Mouse (Mus musculus) hindbrain, postnatal 0 days (tissue): ENCODE results near the gene Hist1h1e. TPM values are rescaled to one million over a fixed set of nuclear protein-coding genes. Genes with fewer than 3 reads are reported as not detected.
"Not testable (repeated sequence)": the region's sequence is repeated elsewhere in the genome, so short reads cannot be mapped to it uniquely, and the experiment has no call there.

Source experiments
- ATAC-seq: fragments of 200-750 bp; cut with Nextera tagmentation; 2 replicates; pipeline ENCODE4 v1.8.0; 2017; ENCODE audit warnings: mild to moderate bottlenecking, moderate TSS enrichment, moderate library complexity
- DNase-seq: peaks from one replicate; pipeline ENCODE4 v3.0.0-alpha.2; 2015; ENCODE audit warnings: low spot score
- H3K27ac ChIP-seq: fragments of 300-500 bp; sonication (generic); 2 replicates; pipeline ENCODE4 v1.5.1; 2014; ENCODE audit warnings: mild to moderate bottlenecking
- H3K27me3 ChIP-seq: fragments of 300-500 bp; sonication (generic); 2 replicates; pipeline ENCODE4 v1.6.1; 2014; ENCODE audit warnings: low read length, mixed read lengths; ENCODE audit not compliant: insufficient read depth
- H3K36me3 ChIP-seq: fragments of 300-500 bp; sonication (generic); 2 replicates; pipeline ENCODE4 v1.6.1; 2014; ENCODE audit warnings: low read length, mixed read lengths; ENCODE audit not compliant: insufficient read depth
- H3K4me1 ChIP-seq: fragments of 300-500 bp; sonication (generic); 2 replicates; pipeline ENCODE4 v1.6.1; 2014; ENCODE audit warnings: antibody characterized with exemption, low read length, mixed read lengths; ENCODE audit not compliant: insufficient read depth
- H3K4me2 ChIP-seq: fragments of 300-500 bp; sonication (generic); 2 replicates; pipeline ENCODE4 v1.6.1; 2014; ENCODE audit warnings: low read depth, mild to moderate bottlenecking, low read length, moderate library complexity, mixed read lengths
- H3K4me3 ChIP-seq: fragments of 300-500 bp; sonication (generic); 2 replicates; pipeline ENCODE4 v1.5.1; 2014; ENCODE audit warnings: low read length
- H3K9ac ChIP-seq: fragments of 300-500 bp; sonication (generic); replicated peaks from 2 replicates; pipeline ENCODE4 v1.6.1; 2014; ENCODE audit warnings: mild to moderate bottlenecking, low read length, moderate library complexity, mixed read lengths
- H3K9me3 ChIP-seq: fragments of 300-500 bp; sonication (generic); 2 replicates; pipeline ENCODE4 v1.6.1; 2016; ENCODE audit warnings: low read length, mixed read lengths
- CTCF ChIP-seq: IDR thresholded peaks from 2 replicates; pipeline ENCODE4 v1.5.1; 2016; ENCODE audit warnings: antibody characterized with exemption, control low read depth, low read depth
- WGBS: fragments of 180-500 bp; shearing (Covaris S2); extraction: QIAGEN DNeasy Blood & Tissue Kit; methylation state at CpG from one replicate; pipeline ENCODE4 v1.1.7; 2014; 5-methylcytosine and 5-hydroxymethylcytosine counted together
- polyA plus RNA-seq: library from polyadenylated mRNA; unstranded; fragments of >200 nt; fragmentation: Nextera tagmentation; extraction: Ambion mirVana; gene quantifications from 2 replicates; pipeline ENCODE4 v1.2.1, GENCODE M21; 2015
- total RNA-seq: library from RNA; depleted of rRNA; stranded (reverse); fragments of >200 nt; gene quantifications from 2 replicates; pipeline ENCODE4 v1.2.3, GENCODE M21; 2014; rRNA removed

The Hist1h1e gene
- total RNA-seq (281 and 348 TPM in 2 replicates), polyA plus RNA-seq (20.1 and 21.9 TPM in 2 replicates)

GRCm38 (mm10) chr13:23622175-23622671 is at the start of gene Hist1h1e:
Hist1h1e (minus strand) TSS chr13:23622558.
- peak; percentile 95 for ATAC-seq
- H3K27me3 ChIP-seq, H3K36me3 ChIP-seq, H3K9me3 ChIP-seq, H3K4me1 ChIP-seq: not testable (repeated sequence)
- Histone ChIP-seq H3K4me2 (peak within 1 kb of the TSS; percentile 92), H3K27ac (peak within 1 kb of the TSS; percentile 95), H3K9ac (peak within 1 kb of the TSS; percentile 72), H3K4me3 (peak within 1 kb of the TSS; percentile 59)
- peak; percentile 94 for DNase-seq
- WGBS, result under 1% methylated on average over 53 of the region's 53 CpGs
- TF ChIP-seq CTCF, result peak; percentile 10; the same call in 1 of the 2 replicates

GRCm38 (mm10) chr13:23662536-23662935 is 40.2 kb upstream of the Hist1h1e start:
- H3K4me3 ChIP-seq, result no peak overlapping the region
- H3K4me2 ChIP-seq, result no peak overlapping the region
- no peaks in the 10 kb centered on the region for H3K4me1 ChIP-seq
- H3K9me3 ChIP-seq, result no peaks in the 10 kb centered on the region
- TF ChIP-seq CTCF, result no peak
- no peaks in the 10 kb centered on the region for H3K36me3 ChIP-seq
- ATAC-seq (no peak), DNase-seq (no peak)
- H3K27me3 ChIP-seq, result no peaks in the 10 kb centered on the region
- WGBS, result 73% methylated on average over 3 of the region's 3 CpGs
- no peak overlapping the region for H3K9ac ChIP-seq
- H3K27ac ChIP-seq, result no peak overlapping the region

GRCm38 (mm10) chr13:23659636-23660366 is 37.4 kb upstream of the Hist1h1e start:
- Histone ChIP-seq H3K4me3 (no peak overlapping the region), H3K9me3 (no peaks in the 10 kb centered on the region), H3K9ac (no peak overlapping the region), H3K4me2 (no peak overlapping the region), H3K27ac (no peak overlapping the region), H3K36me3 (no peaks in the 10 kb centered on the region), H3K27me3 (no peaks in the 10 kb centered on the region), H3K4me1 (no peaks in the 10 kb centered on the region)
- ATAC-seq (no peak), DNase-seq (no peak)
- no peak for TF ChIP-seq CTCF
- WGBS, result 67% methylated on average over 6 of the region's 6 CpGs

- no peak overlapping the region for H3K4me2 ChIP-seq
- no peaks in the 10 kb centered on the region for H3K36me3 ChIP-seq
- no peaks in the 10 kb centered on the region for H3K27me3 ChIP-seq
- WGBS, result 43% methylated on average over 1 of the region's 1 CpGs
- DNase-seq (peak; percentile 32), ATAC-seq (no peak)
- H3K27ac ChIP-seq, result no peak overlapping the region
- no peaks in the 10 kb centered on the region for H3K9me3 ChIP-seq
- H3K4me3 ChIP-seq, result no peak overlapping the region
- H3K4me1 ChIP-seq, result no peaks in the 10 kb centered on the region
- peak; percentile 65 for TF ChIP-seq CTCF
- H3K9ac ChIP-seq, result no peak overlapping the region
These were observed 8.3 kb upstream of the Hist1h1e start for GRCm38 (mm10) chr13:23630653-23631052.

- Histone ChIP-seq H3K9ac (peak overlapping the region; percentile 72), H3K4me2 (peak overlapping the region; percentile 92), H3K27me3 (no peaks in the 10 kb centered on the region), H3K4me3 (peak overlapping the region; percentile 59), H3K27ac (peak overlapping the region; percentile 95), H3K4me1 (peaks cover 3% of the 10 kb centered on the region; the same call in 1 of the 2 replicates), H3K36me3 (no peaks in the 10 kb centered on the region), H3K9me3 (no peaks in the 10 kb centered on the region)
- ATAC-seq (no peak), DNase-seq (peak; percentile 6)
- TF ChIP-seq CTCF, result no peak
- WGBS, result 25% methylated on average over 7 of the region's 7 CpGs
These were observed 598 bp upstream of the Hist1h1e start for GRCm38 (mm10) chr13:23622861-23623450.

GRCm38 (mm10) chr13:23621532-23622174 is 705 bp downstream of the Hist1h1e start:
- Histone ChIP-seq H3K9me3 (no peaks in the 10 kb centered on the region), H3K36me3 (no peaks in the 10 kb centered on the region), H3K4me2 (peak overlapping the region; percentile 92), H3K4me1 (peaks cover 3% of the 10 kb centered on the region; the same call in 1 of the 2 replicates), H3K27ac (peak overlapping the region; percentile 95), H3K4me3 (peak overlapping the region; percentile 59), H3K9ac (peak overlapping the region; percentile 72), H3K27me3 (no peaks in the 10 kb centered on the region)
- ATAC-seq, result peak; percentile 90
- 0% methylated on average over 18 of the region's 18 CpGs for WGBS
- no peak for TF ChIP-seq CTCF
- peak; percentile 86 for DNase-seq
